Mouse (Mus musculus): ENCODE data around the gene 9430038I01Rik.

Gene 9430038I01Rik

DNA sequence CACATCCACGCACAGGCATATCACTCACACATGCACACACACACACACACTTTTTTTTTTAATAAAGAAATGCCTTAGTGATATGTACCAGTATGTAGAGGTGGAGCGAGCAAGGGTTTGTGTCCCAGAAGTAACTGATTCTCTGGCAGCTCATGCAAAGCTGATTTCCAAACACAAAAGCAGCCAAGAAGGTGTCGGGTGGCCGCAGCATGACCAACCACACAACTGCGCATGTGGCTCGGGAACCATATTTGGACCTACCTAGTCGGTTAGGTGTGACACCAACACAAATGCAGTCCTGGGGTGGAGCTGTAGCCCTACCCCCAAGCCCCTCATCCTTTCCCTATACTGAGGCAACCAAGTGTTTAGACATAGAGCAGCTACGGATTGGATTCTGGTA, 45.5 kb downstream of the 9430038I01Rik start:
- DNase-seq (ENCODE audit: low read depth): no peak

DNA sequence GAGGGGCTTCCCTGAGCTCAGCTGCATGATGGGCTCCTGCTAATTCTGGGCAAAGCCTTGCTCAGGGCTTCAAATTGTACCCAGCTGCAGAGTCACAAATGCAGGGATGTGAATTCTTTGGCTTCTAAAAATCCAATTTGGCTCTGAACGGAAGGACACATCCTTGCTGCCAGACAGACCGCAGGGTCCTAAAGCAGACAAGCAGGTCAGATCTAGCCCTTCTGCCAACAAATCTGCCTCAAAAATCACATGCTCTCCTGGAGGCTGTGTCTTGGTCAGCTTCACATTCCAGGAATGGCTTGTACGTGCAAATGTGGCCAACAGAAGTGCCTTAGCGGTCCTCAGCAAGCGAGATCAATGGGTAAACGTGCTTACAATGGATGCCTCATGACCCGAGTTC, 46.0 kb downstream of the 9430038I01Rik start:
- DNase-seq (ENCODE audit: low read depth): peak; percentile 13

DNA sequence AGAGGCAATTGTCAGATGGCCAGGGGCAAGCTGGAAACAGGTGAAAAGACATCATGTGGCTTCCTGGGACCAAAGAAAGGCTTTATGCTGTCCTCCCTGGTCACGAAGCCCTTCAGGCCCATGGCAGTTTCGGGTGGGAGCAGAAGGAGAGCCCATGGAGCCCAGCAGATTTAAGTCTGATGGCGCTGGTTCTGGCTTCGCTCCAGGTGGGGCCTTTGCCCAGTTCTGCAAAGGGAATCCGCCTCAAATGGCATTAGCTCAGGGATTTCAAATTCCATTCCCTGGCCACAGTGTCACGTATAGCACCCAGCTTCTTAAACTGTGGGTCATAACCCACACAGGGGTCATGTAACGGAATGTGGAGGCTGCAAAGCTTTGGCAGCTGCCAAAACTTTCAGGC, 63.7 kb downstream of the 9430038I01Rik start:
- peak; percentile 45 for DNase-seq (ENCODE audit: low read depth)

DNA sequence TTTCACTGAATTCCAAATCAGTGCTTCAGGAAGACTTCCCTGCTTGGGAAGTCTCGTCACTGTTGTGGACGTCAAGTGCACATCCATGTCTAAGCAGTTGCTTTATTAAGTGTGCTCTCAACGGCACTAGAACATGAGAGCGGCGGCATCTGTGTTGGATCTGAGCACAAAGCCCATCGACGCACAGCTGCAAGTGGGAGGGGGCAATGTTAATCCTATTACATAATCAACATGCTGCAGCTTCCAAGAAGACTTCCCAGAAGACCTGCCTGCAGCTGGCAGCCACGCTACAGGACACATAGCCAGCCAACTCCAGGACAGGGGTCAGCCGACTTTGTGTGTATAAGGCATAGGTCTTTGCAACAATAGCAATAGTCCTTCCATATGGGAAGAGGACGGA, 64.5 kb downstream of the 9430038I01Rik start:
- DNase-seq (ENCODE audit: low read depth): peak; percentile 8

DNA sequence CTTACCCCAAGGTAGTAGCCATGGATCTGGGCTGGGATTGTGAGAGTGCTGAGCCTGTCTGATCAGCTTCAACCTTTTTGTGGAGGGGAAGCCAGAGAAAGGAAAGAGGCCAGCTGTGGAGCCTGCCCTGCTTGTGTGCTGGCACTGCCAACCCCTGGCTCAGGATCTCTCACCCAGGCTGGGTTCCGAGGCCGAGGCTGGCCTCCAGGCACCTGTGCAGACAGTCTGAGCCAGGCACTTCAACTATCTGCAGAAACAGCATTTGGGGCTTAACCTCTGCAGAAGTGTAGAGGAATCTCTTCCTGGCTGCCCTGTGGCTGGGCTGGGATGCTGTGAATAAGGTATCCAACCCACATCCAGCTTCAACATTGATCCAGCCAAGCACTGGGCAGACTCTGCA, 76.6 kb downstream of the 9430038I01Rik start:
- no peak for DNase-seq (ENCODE audit: low read depth)

All from NIH3T3 (cell line).